Comparison of ENCODE assay signal across 10 mouse cellular contexts in genomic region chr11:24083423-24083822, GRCm38 (mm10). TPM values are rescaled to one million over a fixed set of nuclear protein-coding genes. Genes with fewer than 3 reads are reported as not detected.
DNase-seq lines count a peak whose midpoint lies in the region; ATAC-seq lines count a peak whose summit lies in the region.
"Had no signal": no experiment of that assay in that cellular context is flagged by ENCODE, and none has a peak within 500 bp of the region (broad histone marks: within the 10 kb centered on the region; RNA-seq: fewer than 3 reads in every experiment).

No protein-coding gene starts in this region.

- 35% methylated on average over 7 of the region's 7 CpGs for WGBS in heart, embryonic 16.5 days
- 57% methylated on average over 7 of the region's 7 CpGs for WGBS in limb, embryonic 10.5 days
- 56% methylated on average over 7 of the region's 7 CpGs for WGBS in neural tube, embryonic 12.5 days

- H3K4me1 ChIP-seq in heart, embryonic 16.5 days (ENCODE audit: control insufficient read depth, insufficient read depth, low read length), result peaks cover 25% of the 10 kb centered on the region
- H3K4me1 ChIP-seq in limb, embryonic 10.5 days, result peaks cover 50% of the 10 kb centered on the region
- H3K4me1 ChIP-seq in neural tube, embryonic 12.5 days, result peaks cover 41% of the 10 kb centered on the region

- intact Hi-C loops in heart, postnatal 10 days (cut with DNase I), result loop anchor here (10.0 kb wide), 1 partner anchor 321 kb away; no protein-coding TSS in a partner anchor

- no peak for DNase-seq in heart, postnatal 10 days
- no peak for DNase-seq in limb, embryonic 10.5 days (ENCODE audit: low spot score)
- DNase-seq in spleen, postnatal 14 days (ENCODE audit: low spot score in 2 of 2), result no peak
- DNase-seq in kidney, postnatal 10 days, result no peak
- no peak for DNase-seq in adrenal gland, adult 18-20 months (ENCODE audit: low spot score in 2 of 2)
- DNase-seq: adrenal gland, adult 8-10 months had no signal

- H3K27ac ChIP-seq in heart, embryonic 16.5 days (ENCODE audit: low read length), result no peak overlapping the region; the same call in 1 of the 2 replicates
- peak overlapping the region; percentile 46; the same call in 1 of the 2 replicates for H3K27ac ChIP-seq in limb, embryonic 10.5 days
- H3K27ac ChIP-seq in neural tube, embryonic 12.5 days, result no peak overlapping the region

- H3K4me2 ChIP-seq in heart, embryonic 16.5 days (ENCODE audit: low read depth, low read length), result peak overlapping the region; percentile 46
- H3K4me2 ChIP-seq in neural tube, embryonic 12.5 days (replicated peaks), result peak overlapping the region; percentile 79

- no peak for ATAC-seq in heart, embryonic 16.5 days (replicated peaks; ENCODE audit: extremely low read depth, insufficient read depth, low FRiP score)
- ATAC-seq in erythroid progenitor cell, adult 5-6 weeks (replicated peaks; ENCODE audit: low FRiP score, poor library complexity, severe bottlenecking), result 0 out of 2 replicates have a peak, but pooled peaks have one; percentile 28
- no peak for ATAC-seq in neural tube, embryonic 12.5 days (ENCODE audit: low FRiP score, low read depth)

- H3K4me3 ChIP-seq in heart, embryonic 16.5 days (ENCODE audit: low read length), result peak overlapping the region; percentile 11; the same call in 1 of the 2 replicates
- H3K4me3 ChIP-seq in limb, embryonic 10.5 days, result peak overlapping the region; percentile 96
- H3K4me3 ChIP-seq in neural tube, embryonic 12.5 days, result peak overlapping the region; percentile 21; the same call in 1 of the 2 replicates

- H3K27me3 ChIP-seq in heart, embryonic 16.5 days (ENCODE audit: control insufficient read depth, insufficient read depth, low read length), result no peaks in the 10 kb centered on the region
- H3K27me3 ChIP-seq in limb, embryonic 10.5 days (ENCODE audit: low read depth, poor library complexity, severe bottlenecking), result no peaks in the 10 kb centered on the region
- no peaks in the 10 kb centered on the region for H3K27me3 ChIP-seq in neural tube, embryonic 12.5 days (replicated peaks)

- no peaks in the 10 kb centered on the region for H3K9me3 ChIP-seq in heart, embryonic 16.5 days (replicated peaks; ENCODE audit: control insufficient read depth, low read length)
- no peaks in the 10 kb centered on the region for H3K9me3 ChIP-seq in limb, embryonic 10.5 days (replicated peaks)
- H3K9me3 ChIP-seq in neural tube, embryonic 12.5 days, result no peaks in the 10 kb centered on the region

- H3K9ac ChIP-seq in heart, embryonic 16.5 days (ENCODE audit: low read length), result no peak overlapping the region
- peak overlapping the region; percentile 48 for H3K9ac ChIP-seq in neural tube, embryonic 12.5 days

- H3K36me3 ChIP-seq in heart, embryonic 16.5 days (ENCODE audit: control insufficient read depth, insufficient read depth), result peaks cover 11% of the 10 kb centered on the region; the same call in 1 of the 2 replicates
- peaks cover 35% of the 10 kb centered on the region for H3K36me3 ChIP-seq in limb, embryonic 10.5 days
- H3K36me3 ChIP-seq in neural tube, embryonic 12.5 days, result peaks cover 33% of the 10 kb centered on the region

RNA-seq across cellular contexts. Expression of gene Bcl11a, which starts 5.6 kb away (rescaled TPM):
- 15.0 TPM in 2 replicates for polyA plus RNA-seq in heart, embryonic 16.5 days (2015; fragmentation: Nextera tagmentation; extraction: Ambion mirVana)
- 1 to 10 TPM; 4.4 to 7.4 TPM for total RNA-seq in heart, postnatal 10 days (2021)
- 20.5 and 23.5 TPM in 2 replicates for total RNA-seq in erythroid progenitor cell, adult 5-6 weeks (2015; ENCODE audit: low replicate concordance)
- total RNA-seq in erythroid progenitor cell, adult 5-6 weeks (2017; ENCODE audit: low replicate concordance), result 7.4 and 12.9 TPM in 2 replicates
- polyA plus RNA-seq in limb, embryonic 10.5 days (2016; fragmentation: Nextera tagmentation; extraction: Ambion mirVana), result 41.4 and 75.0 TPM in 2 replicates
- 96.6 and 101 TPM in 2 replicates for polyA plus RNA-seq in neural tube, embryonic 12.5 days (2016; fragmentation: Nextera tagmentation; extraction: Ambion mirVana)
- 1 to 10 TPM; 3.2 to 3.8 TPM for total RNA-seq in adrenal gland, adult 18-20 months (2021)

RNA-seq across cellular contexts. Expression of gene A830031A19Rik, which starts 8.6 kb away (rescaled TPM):
- polyA plus RNA-seq in heart, embryonic 16.5 days (2015; fragmentation: Nextera tagmentation; extraction: Ambion mirVana), result not detected in 2 replicates
- total RNA-seq in heart, postnatal 10 days (2021), result not detected
- not detected in 2 replicates for total RNA-seq in erythroid progenitor cell, adult 5-6 weeks (2015; ENCODE audit: low replicate concordance)
- not detected in 2 replicates for total RNA-seq in erythroid progenitor cell, adult 5-6 weeks (2017; ENCODE audit: low replicate concordance)
- not detected in 2 replicates for polyA plus RNA-seq in limb, embryonic 10.5 days (2016; fragmentation: Nextera tagmentation; extraction: Ambion mirVana)
- polyA plus RNA-seq in neural tube, embryonic 12.5 days (2016; fragmentation: Nextera tagmentation; extraction: Ambion mirVana), result not detected in 2 replicates
- not detected for total RNA-seq in adrenal gland, adult 18-20 months (2021)
- total RNA-seq: adrenal gland, adult 8-10 months; monocyte, adult 5-6 weeks had no signal

Comparison
In these comparisons a context has a peak if more than half of its experiments do, and no peak if none do; other contexts are left out.
1. H3K4me3 ChIP-seq: peak in every context shown above with its lines; median percentile 96 in limb, embryonic 10.5 days; 21 in neural tube, embryonic 12.5 days; 11 in heart, embryonic 16.5 days.